Mouse (Mus musculus) megakaryocyte-erythroid progenitor cell, adult 5-6 weeks (primary cell): ENCODE measurements around the gene Etv3. TPM values are rescaled to one million over a fixed set of nuclear protein-coding genes. Genes with fewer than 3 reads are reported as not detected.
"Not testable (repeated sequence)": the region's sequence is repeated elsewhere in the genome, so short reads cannot be mapped to it uniquely, and the experiment has no call there.

Experiments
- ATAC-seq: replicated peaks from 2 replicates; pipeline ENCODE4 v1.8.0; 2016; ENCODE audit warnings: mild to moderate bottlenecking, inconsistent platforms; ENCODE audit not compliant: severe bottlenecking, poor library complexity, low FRiP score, low TSS enrichment
- total RNA-seq, 2 experiments: library from RNA; stranded (forward) in 1 of 2; stranded (reverse) in 1 of 2; fragments of 200-1000, 215-1000 nt in 1 of 2; fragments of >200 nt in 1 of 2; fragmentation: Nextera tagmentation in 1 of 2; gene quantifications; 2 replicates each; pipeline ENCODE4 v1.2.3; 2014 to 2017

The Etv3 gene
- total RNA-seq (2014; fragmentation: Nextera tagmentation) (8.6 and 11.5 TPM in 2 replicates), total RNA-seq (2017) (6.2 and 8.0 TPM in 2 replicates)

GRCm38 (mm10) chr3:87525043-87525836, at the start of gene Etv3:
TSS of gene Etv3 (plus strand) at chr3:87525407.
- ATAC-seq: peak; percentile 95

DNA sequence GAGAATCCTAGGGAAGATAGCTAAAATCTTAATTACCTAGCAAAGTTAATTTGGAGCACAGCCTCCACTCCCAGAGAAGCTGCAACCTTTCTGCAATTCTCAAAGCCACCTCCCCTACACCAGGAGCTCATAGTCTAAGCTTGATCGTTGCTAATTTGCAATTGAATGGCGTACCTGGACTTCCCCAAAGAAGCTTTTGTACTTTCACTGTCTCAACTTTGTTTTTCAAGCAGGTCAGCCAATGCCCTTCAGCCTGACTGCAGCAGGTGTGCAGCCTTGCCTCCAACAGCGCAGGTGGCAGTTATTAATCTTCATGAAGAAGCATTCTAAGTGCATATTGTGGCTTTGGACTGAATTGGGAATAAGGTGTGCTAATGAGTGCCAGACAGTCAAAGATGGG, 47.3 kb upstream of the Etv3 start:
- not testable (repeated sequence) for ATAC-seq

DNA sequence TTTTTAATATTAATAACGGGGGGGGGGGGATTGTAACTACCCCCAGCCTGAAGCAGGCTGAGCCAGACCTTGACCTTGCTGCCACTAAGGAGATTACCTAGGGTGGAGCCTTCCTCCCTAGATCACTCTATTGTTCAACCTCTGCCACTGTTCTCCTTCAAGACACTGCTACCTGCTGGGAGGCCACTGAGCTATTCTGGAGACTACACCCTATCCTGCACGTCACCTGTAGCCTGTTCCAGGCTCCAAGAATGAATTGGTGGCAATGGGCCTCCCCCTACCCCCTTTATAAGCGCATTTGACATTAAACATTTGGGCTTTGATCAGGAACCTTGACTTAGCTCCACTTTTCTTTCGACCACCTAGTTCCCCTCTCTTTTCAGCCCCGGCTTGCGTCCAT, 46.6 kb upstream of the Etv3 start:
- not testable (repeated sequence) for ATAC-seq

GRCm38 (mm10) chr3:87479230-87479629, 46.0 kb upstream of the Etv3 start:
- ATAC-seq: not testable (repeated sequence)

GRCm38 (mm10) chr3:87487392-87487791, 37.8 kb upstream of the Etv3 start:
- no peak for ATAC-seq

- no peak for ATAC-seq
These were observed 37.3 kb upstream of the Etv3 start for GRCm38 (mm10) chr3:87487911-87488310.

DNA sequence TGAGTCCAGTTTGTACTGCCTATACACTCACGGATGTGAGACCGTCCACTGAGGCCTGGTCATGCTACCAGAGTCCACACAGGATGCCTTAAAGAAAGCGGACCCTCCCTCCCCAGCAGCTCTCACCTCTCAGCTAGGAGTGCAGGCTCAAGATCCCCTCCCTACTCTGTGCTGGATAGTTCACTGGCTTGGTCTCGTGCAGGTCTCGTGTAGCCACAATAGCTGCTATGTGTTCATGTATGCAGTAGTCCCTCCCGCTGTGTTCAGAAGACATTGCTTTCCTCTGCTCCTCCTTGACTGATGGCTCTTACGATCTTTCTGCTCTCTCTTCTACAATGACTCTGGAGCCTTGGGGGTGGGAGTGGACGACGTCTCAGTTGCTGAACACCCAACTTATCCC, 26.9 kb upstream of the Etv3 start:
- ATAC-seq: no peak

DNA sequence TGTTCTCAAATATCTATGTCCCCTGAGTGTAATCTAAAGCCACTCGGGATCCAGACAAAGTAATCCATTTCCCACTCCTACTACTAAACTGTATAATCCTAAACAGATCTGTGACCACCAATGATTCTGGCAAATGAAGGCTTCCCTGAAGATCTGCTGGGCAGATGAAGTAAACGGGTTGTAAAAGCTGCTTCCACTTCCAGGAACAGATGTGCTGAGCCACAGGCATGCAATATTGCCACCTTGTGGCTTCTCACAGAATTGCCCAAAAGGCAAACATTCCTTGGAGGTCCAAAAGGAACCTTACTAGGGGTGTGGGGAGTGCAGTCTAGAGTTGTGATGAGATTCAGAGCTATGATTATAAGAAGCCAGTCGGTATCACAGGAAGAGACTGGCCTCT, 26.1 kb upstream of the Etv3 start:
- peak; percentile 76 for ATAC-seq

GRCm38 (mm10) chr3:87500088-87501055, 24.8 kb upstream of the Etv3 start:
- no peak for ATAC-seq

- no peak for ATAC-seq
These were observed 24.1 kb upstream of the Etv3 start for GRCm38 (mm10) chr3:87501151-87501550.

GRCm38 (mm10) chr3:87502771-87503170, 22.4 kb upstream of the Etv3 start:
- ATAC-seq: no peak

DNA sequence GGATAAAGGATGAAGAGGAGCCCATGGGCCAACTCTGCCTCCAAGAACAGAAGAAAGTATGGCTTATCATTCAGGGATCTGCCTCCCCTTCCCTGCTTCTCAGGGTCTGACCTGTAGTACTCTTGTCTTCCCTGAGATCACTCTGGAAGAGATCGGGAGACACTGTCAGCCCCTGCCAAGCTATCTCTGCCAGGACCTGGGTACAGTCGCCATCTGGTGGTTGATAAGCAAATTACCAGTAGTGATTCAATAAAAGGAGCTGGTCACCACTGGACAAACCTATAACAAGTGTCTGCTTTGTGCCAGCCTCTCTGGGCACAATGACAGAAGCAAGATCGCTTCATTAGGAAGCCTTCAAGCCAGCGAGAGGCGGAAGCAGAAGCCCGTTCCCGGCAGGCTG, 20.9 kb upstream of the Etv3 start:
- 0 out of 2 replicates have a peak, but pooled peaks have one; percentile 31 for ATAC-seq

DNA sequence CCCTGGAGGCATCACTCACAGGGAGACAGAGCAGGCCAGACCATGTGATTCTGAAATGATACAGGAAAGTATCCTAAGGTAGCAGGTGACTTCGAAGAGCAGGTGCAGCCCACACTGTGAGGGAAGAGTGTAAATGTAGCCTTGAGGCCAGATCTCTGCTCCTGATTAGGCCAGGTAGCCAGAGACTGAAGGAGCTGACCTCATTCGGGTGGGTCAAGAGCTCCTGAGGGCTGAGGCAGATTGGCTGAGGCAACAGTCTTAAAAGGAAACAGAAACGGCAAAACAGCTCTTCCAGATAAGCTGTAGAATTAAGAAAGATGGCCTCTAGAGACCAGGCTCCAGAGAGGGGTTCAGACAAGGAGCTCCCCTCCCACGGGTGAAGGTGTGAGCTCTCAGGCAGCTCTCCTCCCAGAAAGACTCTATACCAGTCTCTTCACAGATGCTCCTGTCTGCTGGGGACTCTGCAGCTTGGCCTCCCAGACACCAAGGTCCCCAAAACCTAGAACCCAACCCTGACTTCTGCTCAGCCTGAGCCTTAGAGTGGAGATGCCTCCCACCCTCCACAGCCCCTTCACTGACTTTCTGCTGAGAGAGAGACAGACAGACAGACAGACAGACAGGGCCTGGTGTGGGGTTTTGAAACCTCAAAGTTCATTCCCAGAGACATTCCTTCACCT, 20.3 kb upstream of the Etv3 start:
- ATAC-seq: no peak

- no peak for ATAC-seq
These were observed 18.5 kb upstream of the Etv3 start for GRCm38 (mm10) chr3:87506456-87507416.

GRCm38 (mm10) chr3:87508205-87508901, 16.9 kb upstream of the Etv3 start:
- peak; percentile 80 for ATAC-seq

GRCm38 (mm10) chr3:87509061-87509460, 16.1 kb upstream of the Etv3 start:
- ATAC-seq: no peak

GRCm38 (mm10) chr3:87510832-87511231, 14.4 kb upstream of the Etv3 start:
- no peak for ATAC-seq
